Mouse (Mus musculus): Measurements from ENCODE around the gene Snx11. TPM values are rescaled to one million over a fixed set of nuclear protein-coding genes. Genes with fewer than 3 reads are reported as not detected.

Snx11 gene
- total and polyA plus RNA-seq, 3 experiments: 33.7 to 43.1 TPM; not detected in 1

GRCm38 (mm10) chr11:96796081-96796480 lies 18.7 kb upstream of the Snx11 start:
- Histone ChIP-seq H3K9me3 (replicated peaks; ENCODE audit: insufficient read depth, low read length) (no peaks in the 10 kb centered on the region), H3K79me2 (ENCODE audit: control insufficient read depth, insufficient read depth, low read length, poor library complexity) (peaks cover 54% of the 10 kb centered on the region), H3K27me3 (ENCODE audit: control insufficient read depth in 1 of 2, insufficient read depth in 2 of 2, low read length in 2 of 2) (no peaks in the 10 kb centered on the region), H3K36me3 (ENCODE audit: control insufficient read depth in 1 of 2, insufficient read depth in 2 of 2, low read length in 2 of 2) (peaks cover 10 to 26% of the 10 kb centered on the region in 2 experiments), H3K27ac (ENCODE audit: control insufficient read depth, low read depth, low read length) (no peak overlapping the region), H3K4me1 (ENCODE audit: control insufficient read depth in 1 of 2, insufficient read depth in 2 of 2, low read length in 2 of 2) (no peaks in the 10 kb centered on the region; a peak in 2 of 4 replicates), H3K4me3 (ENCODE audit: control insufficient read depth in 1 of 2, insufficient read depth in 1 of 2, low read depth in 2 of 2, low read length in 2 of 2) (no peak overlapping the region), H3K9ac (ENCODE audit: control insufficient read depth, low read depth, low read length, poor library complexity, severe bottlenecking) (no peak overlapping the region)
- TF ChIP-seq NRF1 (IDR thresholded peaks at IDR 0.05; ENCODE audit: insufficient read depth, low read depth, low read length, poor library complexity, severe bottlenecking): no peak
- TF ChIP-seq ZC3H11A (IDR thresholded peaks at IDR 0.05; ENCODE audit: low read depth, low read length): no peak
- TF ChIP-seq MAFK (IDR thresholded peaks at IDR 0.05; ENCODE audit: borderline replicate concordance, low read depth, low read length): no peak
- TF ChIP-seq ZKSCAN1 (IDR thresholded peaks at IDR 0.05; ENCODE audit: low read depth, low read length): no peak
- TF ChIP-seq USF2 (IDR thresholded peaks at IDR 0.05; ENCODE audit: borderline replicate concordance in 1 of 2, insufficient read depth in 1 of 2, low read depth in 1 of 2, low read length in 2 of 2): no peak
- TF ChIP-seq TBP (IDR thresholded peaks at IDR 0.05; ENCODE audit: low read depth, low read length): no peak
- TF ChIP-seq GABPA (IDR thresholded peaks at IDR 0.05; ENCODE audit: low read depth, low read length): no peak
- TF ChIP-seq EP300 (IDR thresholded peaks at IDR 0.05; ENCODE audit: low read depth in 1 of 2, low read length in 2 of 2): no peak
- TF ChIP-seq ZNF384 (IDR thresholded peaks at IDR 0.05; ENCODE audit: low read depth, low read length): no peak
- no peak for TF ChIP-seq JUND (IDR thresholded peaks at IDR 0.05; ENCODE audit: low read depth, low read length)
- no peak for TF ChIP-seq UBTF (IDR thresholded peaks at IDR 0.05; ENCODE audit: borderline replicate concordance, insufficient read depth, low read depth, low read length)
- no peak for TF ChIP-seq MYC (IDR thresholded peaks at IDR 0.05; ENCODE audit: low read depth, low read length)
- no peak for TF ChIP-seq GATA1 (IDR thresholded peaks at IDR 0.05; ENCODE audit: low read depth, low read length)
- TF ChIP-seq ETS1 (IDR thresholded peaks at IDR 0.05; ENCODE audit: low read depth, low read length): no peak
- TF ChIP-seq NELFE (IDR thresholded peaks at IDR 0.05; ENCODE audit: low read depth, low read length): no peak
- no peak for TF ChIP-seq MYB (IDR thresholded peaks at IDR 0.05; ENCODE audit: low read depth, low read length)
- TF ChIP-seq TAL1 (IDR thresholded peaks at IDR 0.05; ENCODE audit: low read length): no peak
- no peak for TF ChIP-seq SMC3 (IDR thresholded peaks at IDR 0.05; ENCODE audit: low read depth, low read length)
- no peak for TF ChIP-seq POLR2AphosphoS2 (IDR thresholded peaks at IDR 0.05; ENCODE audit: low read length)
- DNase-seq (ENCODE audit: low read depth, low spot score): no peak

- TF ChIP-seq MAX (IDR thresholded peaks at IDR 0.05; ENCODE audit: low read length): no peak
- TF ChIP-seq NRF1 (IDR thresholded peaks at IDR 0.05; ENCODE audit: insufficient read depth, low read depth, low read length, poor library complexity, severe bottlenecking): no peak
- no peak for TF ChIP-seq UBTF (IDR thresholded peaks at IDR 0.05; ENCODE audit: borderline replicate concordance, insufficient read depth, low read depth, low read length)
- no peak for TF ChIP-seq USF2 (IDR thresholded peaks at IDR 0.05; ENCODE audit: borderline replicate concordance in 1 of 2, insufficient read depth in 1 of 2, low read depth in 1 of 2, low read length in 2 of 2)
- TF ChIP-seq MYB (IDR thresholded peaks at IDR 0.05; ENCODE audit: low read depth, low read length): no peak
- TF ChIP-seq MYC (IDR thresholded peaks at IDR 0.05; ENCODE audit: low read depth, low read length): no peak
- TF ChIP-seq JUND (IDR thresholded peaks at IDR 0.05; ENCODE audit: low read depth, low read length): no peak
- no peak for TF ChIP-seq HCFC1 (IDR thresholded peaks at IDR 0.05; ENCODE audit: low read depth, low read length)
- no peak for TF ChIP-seq MXI1 (IDR thresholded peaks at IDR 0.05; ENCODE audit: low read depth, low read length)
- no peak for DNase-seq (ENCODE audit: low read depth, low spot score)
- H3K4me3 ChIP-seq (ENCODE audit: control insufficient read depth in 1 of 2, insufficient read depth in 1 of 2, low read depth in 2 of 2, low read length in 2 of 2): no peak overlapping the region
- H3K79me2 ChIP-seq (ENCODE audit: control insufficient read depth, insufficient read depth, low read length, poor library complexity): peaks cover 60% of the 10 kb centered on the region
- H3K9me3 ChIP-seq (replicated peaks; ENCODE audit: insufficient read depth, low read length): no peaks in the 10 kb centered on the region
- peaks cover 0 to 3% of the 10 kb centered on the region in 2 experiments; a peak in 3 of 4 replicates for H3K4me1 ChIP-seq (ENCODE audit: control insufficient read depth in 1 of 2, insufficient read depth in 2 of 2, low read length in 2 of 2)
- H3K9ac ChIP-seq (ENCODE audit: control insufficient read depth, low read depth, low read length, poor library complexity, severe bottlenecking): no peak overlapping the region
- peaks cover 12 to 24% of the 10 kb centered on the region in 2 experiments for H3K36me3 ChIP-seq (ENCODE audit: control insufficient read depth in 1 of 2, insufficient read depth in 2 of 2, low read length in 2 of 2)
- no peaks in the 10 kb centered on the region for H3K27me3 ChIP-seq (ENCODE audit: control insufficient read depth in 1 of 2, insufficient read depth in 2 of 2, low read length in 2 of 2)
- H3K27ac ChIP-seq (ENCODE audit: control insufficient read depth, low read depth, low read length): no peak overlapping the region
These were observed 18.1 kb upstream of the Snx11 start for GRCm38 (mm10) chr11:96795491-96795890.

All from MEL (cell line).